Mouse (Mus musculus) liver, adult 2 months (tissue): ENCODE measurements at regions not wholly inside any gene's neighbourhood (a gene's known extent, or its start where the extent isn't known, plus 50 kb on each side); places are given as distances from the start of the nearest gene placed in this dataset.

Source experiments
- CTCF ChIP-seq: fragments of 200-500 bp; IDR thresholded peaks from 2 replicates; pipeline ENCODE4 v1.5.1; 2011; ENCODE audit warnings: low read depth, low read length, control low read depth
- POLR2A ChIP-seq: fragments of 200-500 bp; IDR thresholded peaks from 2 replicates; pipeline ENCODE4 v1.6.1; 2011; ENCODE audit warnings: low read length, control low read depth; ENCODE audit not compliant: insufficient read depth; ENCODE audit errors: extremely low read depth

GRCm38 (mm10) chr16:83423096-83423495, 594.9 kb downstream of the Gm21833 start:
- TF ChIP-seq CTCF (no peak), POLR2A (no peak)
